Mouse (Mus musculus): Measurements from ENCODE around the gene Ces2h. TPM values are rescaled to one million over a fixed set of nuclear protein-coding genes. Genes with fewer than 3 reads are reported as not detected.

Gene Ces2h
- 0.36 and 0.75 TPM in 2 replicates for polyA plus RNA-seq (2012; rRNA removed)

DNA sequence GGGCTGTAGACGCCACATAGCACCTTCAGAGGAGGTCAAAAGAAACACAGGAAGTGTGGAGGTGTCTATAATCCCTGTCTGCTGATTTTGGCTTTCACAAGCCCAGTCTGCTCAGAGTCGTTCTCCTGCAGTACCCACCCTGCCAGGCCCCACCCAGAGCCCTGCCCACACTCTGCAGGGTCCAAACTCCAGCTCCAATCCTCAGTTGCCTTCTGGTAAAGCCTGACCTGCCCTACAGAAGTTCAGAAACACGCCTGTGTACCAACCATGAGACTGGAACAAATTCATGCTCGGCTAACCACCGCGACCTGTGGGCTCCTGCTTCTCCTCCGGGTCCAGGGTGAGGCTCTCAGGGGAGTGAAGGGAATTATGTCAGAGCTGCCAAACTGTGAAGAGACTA lies at the start of gene Ces2h:
Gene Ces2h, plus strand, starts transcription at position 268 of the 400 bp plus-strand sequence.
- H3K27me3 ChIP-seq (ENCODE audit: control insufficient read depth, insufficient read depth, low read length): no peaks in the 10 kb centered on the region
- no peak within 1 kb of the TSS for H3K27ac ChIP-seq (ENCODE audit: control insufficient read depth, insufficient read depth, low read depth, low read length)
- H3K4me3 ChIP-seq (ENCODE audit: control insufficient read depth, low read depth, low read length): no peak within 1 kb of the TSS
- H3K36me3 ChIP-seq (ENCODE audit: control insufficient read depth, insufficient read depth, low read length): no peaks in the 10 kb centered on the region
- TF ChIP-seq CTCF (IDR thresholded peaks at IDR 0.05; ENCODE audit: control insufficient read depth, insufficient read depth, insufficient replicate concordance, low read depth, low read length) (no peak), POLR2A (IDR thresholded peaks at IDR 0.05; ENCODE audit: control insufficient read depth, low read depth, low read length) (no peak)
- H3K4me1 ChIP-seq (ENCODE audit: control insufficient read depth, insufficient read depth, low read length): no peaks in the 10 kb centered on the region

DNA sequence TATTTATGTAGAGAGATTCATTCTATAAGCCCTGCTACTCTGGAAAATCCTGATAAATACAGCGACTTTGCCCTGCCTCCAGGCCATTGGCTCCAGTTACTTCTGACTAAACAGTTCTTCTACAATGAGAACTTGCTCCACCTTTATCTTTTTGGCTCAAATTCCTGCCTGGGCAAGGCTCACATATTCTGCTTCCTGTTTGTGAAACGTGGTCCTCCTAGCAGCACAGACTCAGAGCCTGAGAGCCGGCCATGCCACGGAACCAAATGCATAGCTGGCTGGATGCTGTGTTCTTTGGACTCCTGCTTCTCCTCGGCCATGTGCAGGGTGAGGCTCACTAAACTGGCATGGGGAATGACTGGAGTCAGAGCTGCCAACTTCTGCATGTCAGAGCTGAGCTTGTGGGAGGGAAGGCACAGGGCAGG lies 39.1 kb upstream of the Ces2h start, which contains the start of gene Ces2g:
Gene Ces2g, plus strand, starts transcription at position 182 of the 425 bp plus-strand sequence.
- H3K36me3 ChIP-seq (ENCODE audit: control insufficient read depth, insufficient read depth, low read length): no peaks in the 10 kb centered on the region
- no peaks in the 10 kb centered on the region for H3K27me3 ChIP-seq (ENCODE audit: control insufficient read depth, insufficient read depth, low read length)
- H3K4me3 ChIP-seq (ENCODE audit: control insufficient read depth, low read depth, low read length): no peak within 1 kb of the TSS
- no peak within 1 kb of the TSS for H3K27ac ChIP-seq (ENCODE audit: control insufficient read depth, insufficient read depth, low read depth, low read length)
- TF ChIP-seq POLR2A (IDR thresholded peaks at IDR 0.05; ENCODE audit: control insufficient read depth, low read depth, low read length) (no peak), CTCF (IDR thresholded peaks at IDR 0.05; ENCODE audit: control insufficient read depth, insufficient read depth, insufficient replicate concordance, low read depth, low read length) (no peak)
- H3K4me1 ChIP-seq (ENCODE audit: control insufficient read depth, insufficient read depth, low read length): no peaks in the 10 kb centered on the region

DNA sequence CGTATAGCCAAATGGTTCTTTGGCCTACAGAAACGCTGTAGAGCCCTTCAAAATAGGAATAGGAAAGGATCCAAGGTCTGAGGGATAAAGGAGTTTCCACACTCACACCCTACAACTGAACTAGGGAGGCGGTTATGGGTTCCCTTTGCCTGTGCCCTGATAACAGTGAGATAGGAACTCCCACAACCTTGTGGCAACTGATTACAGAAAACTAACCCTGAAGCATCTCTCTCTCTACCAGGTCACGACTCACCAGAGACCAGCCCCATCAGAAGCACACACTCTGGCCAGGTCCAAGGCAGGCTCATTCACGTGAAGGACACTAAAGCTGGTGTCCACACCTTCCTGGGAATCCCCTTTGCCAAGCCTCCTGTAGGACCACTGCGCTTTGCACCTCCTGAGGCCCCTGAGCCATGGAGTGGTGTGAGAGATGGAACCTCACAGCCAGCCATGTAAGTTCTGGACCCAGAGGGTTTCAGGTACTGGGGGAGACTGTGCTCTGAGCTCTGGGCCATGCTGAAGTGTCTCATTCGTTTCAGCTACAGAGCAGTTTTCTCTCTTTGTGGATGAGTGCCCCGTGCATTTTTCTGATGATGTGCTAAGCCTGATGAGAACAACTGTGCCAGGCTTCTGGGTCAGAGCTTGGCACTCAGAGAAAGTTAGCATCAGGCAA lies 38.3 kb upstream of the Ces2h start:
- TF ChIP-seq POLR2A (IDR thresholded peaks at IDR 0.05; ENCODE audit: control insufficient read depth, low read depth, low read length): no peak
- Histone ChIP-seq H3K27ac (ENCODE audit: control insufficient read depth, insufficient read depth, low read depth, low read length) (no peak overlapping the region), H3K4me3 (ENCODE audit: control insufficient read depth, low read depth, low read length) (no peak overlapping the region), H3K36me3 (ENCODE audit: control insufficient read depth, insufficient read depth, low read length) (no peaks in the 10 kb centered on the region), H3K27me3 (ENCODE audit: control insufficient read depth, insufficient read depth, low read length) (no peaks in the 10 kb centered on the region), H3K4me1 (ENCODE audit: control insufficient read depth, insufficient read depth, low read length) (no peaks in the 10 kb centered on the region)

DNA sequence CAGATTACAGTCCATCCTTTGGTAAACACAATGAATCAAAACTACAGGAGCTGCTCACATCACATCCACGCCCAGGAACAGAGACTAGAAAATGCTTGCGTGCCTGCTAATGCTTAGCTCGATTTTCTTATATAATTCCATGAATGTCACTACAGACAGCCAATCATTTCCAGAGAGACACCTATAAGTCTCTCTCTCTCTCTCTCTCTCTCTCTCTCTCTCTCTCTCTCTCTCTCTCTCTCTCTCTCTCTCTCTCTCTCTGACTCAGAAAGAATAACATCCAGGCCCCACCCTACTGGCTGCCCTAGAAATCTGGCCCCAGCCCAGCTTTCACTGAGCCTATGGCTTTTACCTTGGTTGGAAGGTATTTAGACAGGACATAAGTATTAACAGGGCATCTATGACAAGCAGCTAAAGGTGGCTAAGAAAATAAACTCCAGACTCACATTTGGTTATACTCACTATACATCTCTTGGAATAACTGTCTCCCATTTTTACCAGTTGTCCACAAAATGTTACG lies 37.2 kb upstream of the Ces2h start:
- Histone ChIP-seq H3K4me1 (ENCODE audit: control insufficient read depth, insufficient read depth, low read length) (no peaks in the 10 kb centered on the region), H3K36me3 (ENCODE audit: control insufficient read depth, insufficient read depth, low read length) (no peaks in the 10 kb centered on the region), H3K27me3 (ENCODE audit: control insufficient read depth, insufficient read depth, low read length) (no peaks in the 10 kb centered on the region), H3K4me3 (ENCODE audit: control insufficient read depth, low read depth, low read length) (no peak overlapping the region), H3K27ac (ENCODE audit: control insufficient read depth, insufficient read depth, low read depth, low read length) (no peak overlapping the region)
- TF ChIP-seq CTCF (IDR thresholded peaks at IDR 0.05; ENCODE audit: control insufficient read depth, insufficient read depth, insufficient replicate concordance, low read depth, low read length): no peak
- TF ChIP-seq POLR2A (IDR thresholded peaks at IDR 0.05; ENCODE audit: control insufficient read depth, low read depth, low read length): no peak

GRCm38 (mm10) chr8:104984126-104984525 lies 16.5 kb upstream of the Ces2h start:
- Histone ChIP-seq H3K27ac (ENCODE audit: control insufficient read depth, insufficient read depth, low read depth, low read length) (no peak overlapping the region), H3K4me3 (ENCODE audit: control insufficient read depth, low read depth, low read length) (no peak overlapping the region), H3K36me3 (ENCODE audit: control insufficient read depth, insufficient read depth, low read length) (no peaks in the 10 kb centered on the region), H3K27me3 (ENCODE audit: control insufficient read depth, insufficient read depth, low read length) (no peaks in the 10 kb centered on the region), H3K4me1 (ENCODE audit: control insufficient read depth, insufficient read depth, low read length) (no peaks in the 10 kb centered on the region)
- no peak for TF ChIP-seq POLR2A (IDR thresholded peaks at IDR 0.05; ENCODE audit: control insufficient read depth, low read depth, low read length)
- TF ChIP-seq CTCF (IDR thresholded peaks at IDR 0.05; ENCODE audit: control insufficient read depth, insufficient read depth, insufficient replicate concordance, low read depth, low read length): no peak

- Histone ChIP-seq H3K27ac (ENCODE audit: control insufficient read depth, insufficient read depth, low read depth, low read length) (no peak overlapping the region), H3K4me1 (ENCODE audit: control insufficient read depth, insufficient read depth, low read length) (no peaks in the 10 kb centered on the region), H3K36me3 (ENCODE audit: control insufficient read depth, insufficient read depth, low read length) (no peaks in the 10 kb centered on the region), H3K27me3 (ENCODE audit: control insufficient read depth, insufficient read depth, low read length) (no peaks in the 10 kb centered on the region), H3K4me3 (ENCODE audit: control insufficient read depth, low read depth, low read length) (no peak overlapping the region)
- TF ChIP-seq POLR2A (IDR thresholded peaks at IDR 0.05; ENCODE audit: control insufficient read depth, low read depth, low read length) (no peak), CTCF (IDR thresholded peaks at IDR 0.05; ENCODE audit: control insufficient read depth, insufficient read depth, insufficient replicate concordance, low read depth, low read length) (no peak)
Observed at GRCm38 (mm10) chr8:104984942-104985341, 15.7 kb upstream of the Ces2h start.

DNA sequence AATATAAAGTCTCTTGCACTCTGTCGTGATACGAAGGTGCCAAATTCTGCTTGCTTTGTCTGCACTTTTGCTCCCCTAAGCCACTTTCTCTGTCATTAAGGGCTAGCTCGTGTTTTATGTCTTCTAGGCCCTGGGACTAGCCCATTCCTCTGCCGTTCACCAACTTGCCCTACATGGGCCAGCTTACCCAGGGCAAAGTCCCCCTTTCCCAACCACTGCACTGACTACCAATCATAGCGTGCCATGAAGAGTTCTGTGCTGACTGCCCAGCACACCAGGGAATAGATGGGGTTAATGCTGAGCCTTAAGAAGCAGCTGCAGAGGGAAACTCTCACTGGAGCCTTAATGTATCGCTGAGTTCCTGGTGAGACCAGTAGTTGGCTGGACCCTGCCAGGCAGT lies 2.5 kb upstream of the Ces2h start:
- H3K27me3 ChIP-seq (ENCODE audit: control insufficient read depth, insufficient read depth, low read length): no peaks in the 10 kb centered on the region

More for the DNA sequence above, 2.5 kb upstream of the Ces2h start:
- Histone ChIP-seq H3K4me1 (ENCODE audit: control insufficient read depth, insufficient read depth, low read length) (no peaks in the 10 kb centered on the region), H3K27ac (ENCODE audit: control insufficient read depth, insufficient read depth, low read depth, low read length) (no peak overlapping the region), H3K36me3 (ENCODE audit: control insufficient read depth, insufficient read depth, low read length) (no peaks in the 10 kb centered on the region), H3K4me3 (ENCODE audit: control insufficient read depth, low read depth, low read length) (no peak overlapping the region)
- TF ChIP-seq POLR2A (IDR thresholded peaks at IDR 0.05; ENCODE audit: control insufficient read depth, low read depth, low read length) (no peak), CTCF (IDR thresholded peaks at IDR 0.05; ENCODE audit: control insufficient read depth, insufficient read depth, insufficient replicate concordance, low read depth, low read length) (no peak)

Data from testis, adult 2 months (tissue).